In the genomic region with DNA sequence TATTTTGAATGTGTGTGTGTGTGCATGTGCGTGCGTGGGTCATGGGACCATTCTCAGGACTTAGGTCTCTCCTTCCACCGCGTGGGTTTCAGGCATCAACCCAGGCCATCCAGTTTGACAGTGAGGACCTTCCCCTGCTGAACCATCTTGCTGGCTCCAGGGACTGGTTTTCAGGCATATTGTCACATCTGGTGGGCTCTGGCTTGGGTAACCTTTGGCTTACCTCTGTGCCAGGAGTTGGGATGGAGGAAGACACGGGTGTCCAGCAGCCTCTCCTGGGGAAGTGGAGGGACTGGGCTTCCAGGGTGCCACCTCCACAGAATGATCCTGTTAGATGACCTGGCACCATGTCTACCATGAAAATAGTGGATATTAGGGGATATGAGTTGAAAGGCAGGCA, we compare ENCODE assay signal across 33 mouse cellular contexts. TPM values are rescaled to one million over a fixed set of nuclear protein-coding genes. Genes with fewer than 3 reads are reported as not detected.
"Had no signal": no experiment of that assay in that cellular context is flagged by ENCODE, and none has a peak within 500 bp of the region (broad histone marks: within the 10 kb centered on the region; RNA-seq: fewer than 3 reads in every experiment).

No protein-coding gene starts in this region.

- DNase-seq: cerebellum, adult 2 months; cerebellum, adult 8-10 months; cerebellum, adult 9-11 months; cerebellum, postnatal 10 days; cerebellum, postnatal 14 days; cerebellum, postnatal 36 days; embryo, embryonic 11 days; forebrain, postnatal 0 days; gastrocnemius, adult 2 months; gastrocnemius, postnatal 10 days; gastrocnemius, postnatal 14 days; gastrocnemius, postnatal 25 days; gastrocnemius, postnatal 36 days; heart, adult 18-20 months had no signal

- H3K27me3 ChIP-seq: embryonic facial prominence, embryonic 12.5 days; embryonic facial prominence, embryonic 13.5 days; embryonic facial prominence, embryonic 15.5 days; forebrain, embryonic 12.5 days; forebrain, embryonic 13.5 days; forebrain, embryonic 15.5 days had no signal

- H3K9me3 ChIP-seq: embryonic facial prominence, embryonic 10.5 days; embryonic facial prominence, embryonic 12.5 days; embryonic facial prominence, embryonic 13.5 days; embryonic facial prominence, embryonic 15.5 days; forebrain, embryonic 12.5 days; forebrain, embryonic 13.5 days; forebrain, embryonic 15.5 days; heart, embryonic 10.5 days had no signal

- H3K4me2 ChIP-seq: embryonic facial prominence, embryonic 12.5 days; embryonic facial prominence, embryonic 13.5 days; embryonic facial prominence, embryonic 15.5 days; forebrain, embryonic 12.5 days; forebrain, embryonic 13.5 days; forebrain, embryonic 15.5 days had no signal

- H3K9ac ChIP-seq: embryonic facial prominence, embryonic 12.5 days; embryonic facial prominence, embryonic 13.5 days; embryonic facial prominence, embryonic 15.5 days; forebrain, embryonic 12.5 days; forebrain, embryonic 13.5 days; forebrain, embryonic 15.5 days; forebrain, postnatal 0 days had no signal

- H3K4me3 ChIP-seq: embryonic facial prominence, embryonic 10.5 days; embryonic facial prominence, embryonic 12.5 days; embryonic facial prominence, embryonic 13.5 days; embryonic facial prominence, embryonic 15.5 days; erythroblast, embryonic 14.5 days; forebrain, embryonic 12.5 days; forebrain, embryonic 13.5 days; forebrain, embryonic 15.5 days; gastrocnemius, adult 2 months; heart, adult 2 months; heart, embryonic 10.5 days had no signal

- ATAC-seq: forebrain, embryonic 13.5 days; forebrain, embryonic 14.5 days; forebrain, embryonic 15.5 days; forebrain, postnatal 0 days had no signal

- H3K27ac ChIP-seq: embryonic facial prominence, embryonic 10.5 days; embryonic facial prominence, embryonic 12.5 days; embryonic facial prominence, embryonic 13.5 days; embryonic facial prominence, embryonic 15.5 days; forebrain, embryonic 12.5 days; forebrain, embryonic 13.5 days; forebrain, embryonic 15.5 days; gastrocnemius, adult 2 months; heart, adult 2 months; heart, embryonic 10.5 days had no signal

RNA-seq across cellular contexts. Expression of a gene that starts 8.4 kb away (rescaled TPM):
- total RNA-seq: common myeloid progenitor, adult 5-6 weeks; forebrain, postnatal 0 days; gastrocnemius, adult 18-20 months; gastrocnemius, adult 2 months; gastrocnemius, adult 8-10 months; gastrocnemius, postnatal 10 days; gastrocnemius, postnatal 14 days; gastrocnemius, postnatal 25 days; gastrocnemius, postnatal 36 days; gastrocnemius, postnatal 4 days; heart, adult 2 months had no signal
- polyA plus RNA-seq: embryonic facial prominence, embryonic 11.5 days; erythroblast, embryonic 14.5 days had no signal

RNA-seq across cellular contexts. Expression of a gene that starts 17.5 kb away (rescaled TPM):
- total RNA-seq: common myeloid progenitor, adult 5-6 weeks; forebrain, postnatal 0 days; gastrocnemius, adult 18-20 months; gastrocnemius, adult 2 months; gastrocnemius, postnatal 10 days; gastrocnemius, postnatal 14 days; gastrocnemius, postnatal 25 days; gastrocnemius, postnatal 36 days; granulocyte monocyte progenitor cell, adult 5-6 weeks; heart, adult 18-20 months; heart, adult 2 months had no signal
- polyA plus RNA-seq: embryonic facial prominence, embryonic 11.5 days; embryonic facial prominence, embryonic 12.5 days; embryonic facial prominence, embryonic 13.5 days; embryonic facial prominence, embryonic 14.5 days; embryonic facial prominence, embryonic 15.5 days; erythroblast, embryonic 14.5 days; forebrain, embryonic 11.5 days; forebrain, embryonic 12.5 days; forebrain, embryonic 15.5 days; forebrain, postnatal 0 days; heart, adult 2 months had no signal
